Mouse (Mus musculus): ENCODE data around the gene Zfp518b. TPM values are rescaled to one million over a fixed set of nuclear protein-coding genes. Genes with fewer than 3 reads are reported as not detected.

Zfp518b gene
- polyA plus RNA-seq (2012; rRNA removed), result 6.9 and 8.0 TPM in 2 replicates

- DNase-seq (ENCODE audit: extremely low spot score in 1 of 2, low spot score in 1 of 2), result peak; percentile 27 to 79
Observed at GRCm38 (mm10) chr5:38684164-38684911, at the start of gene Zfp518b. Gene Zfp518b, minus strand, starts transcription at chr5:38684826.

- no peak for DNase-seq (ENCODE audit: extremely low spot score in 1 of 2, low spot score in 1 of 2)
Observed at GRCm38 (mm10) chr5:38708940-38709581, 24.4 kb upstream of the Zfp518b start.

GRCm38 (mm10) chr5:38707364-38708075 lies 22.9 kb upstream of the Zfp518b start:
- DNase-seq (ENCODE audit: extremely low spot score in 1 of 2, low spot score in 1 of 2), result no peak

GRCm38 (mm10) chr5:38702941-38703340 lies 18.3 kb upstream of the Zfp518b start:
- no peak for DNase-seq (ENCODE audit: extremely low spot score in 1 of 2, low spot score in 1 of 2)

GRCm38 (mm10) chr5:38702091-38702490 lies 17.5 kb upstream of the Zfp518b start:
- no peak for DNase-seq (ENCODE audit: extremely low spot score in 1 of 2, low spot score in 1 of 2)

- DNase-seq (ENCODE audit: extremely low spot score in 1 of 2, low spot score in 1 of 2), result no peak
Observed at GRCm38 (mm10) chr5:38698466-38698865, 13.8 kb upstream of the Zfp518b start.

- no peak for DNase-seq (ENCODE audit: extremely low spot score in 1 of 2, low spot score in 1 of 2)
Observed at GRCm38 (mm10) chr5:38698046-38698445, 13.4 kb upstream of the Zfp518b start.

- DNase-seq (ENCODE audit: extremely low spot score in 1 of 2, low spot score in 1 of 2), result no peak
Observed at GRCm38 (mm10) chr5:38696616-38697375, 12.2 kb upstream of the Zfp518b start.

- no peak for DNase-seq (ENCODE audit: extremely low spot score in 1 of 2, low spot score in 1 of 2)
Observed at GRCm38 (mm10) chr5:38692859-38693258, 8.2 kb upstream of the Zfp518b start.

- DNase-seq (ENCODE audit: extremely low spot score in 1 of 2, low spot score in 1 of 2), result no peak
Observed at GRCm38 (mm10) chr5:38689186-38689585, 4.6 kb upstream of the Zfp518b start.

- no peak for DNase-seq (ENCODE audit: extremely low spot score in 1 of 2, low spot score in 1 of 2)
Observed at GRCm38 (mm10) chr5:38687694-38688093, 3.1 kb upstream of the Zfp518b start.

- DNase-seq (ENCODE audit: extremely low spot score in 1 of 2, low spot score in 1 of 2), result no peak
Observed at GRCm38 (mm10) chr5:38658836-38659235, 25.8 kb downstream of the Zfp518b start.

GRCm38 (mm10) chr5:38656204-38656603 lies 28.4 kb downstream of the Zfp518b start:
- DNase-seq (ENCODE audit: extremely low spot score in 1 of 2, low spot score in 1 of 2), result no peak

GRCm38 (mm10) chr5:38655421-38655928 lies 29.2 kb downstream of the Zfp518b start:
- DNase-seq (ENCODE audit: extremely low spot score in 1 of 2, low spot score in 1 of 2), result no peak

- DNase-seq (ENCODE audit: extremely low spot score in 1 of 2, low spot score in 1 of 2), result no peak
Observed at GRCm38 (mm10) chr5:38654571-38654970, 30.1 kb downstream of the Zfp518b start.

GRCm38 (mm10) chr5:38653101-38653500 lies 31.5 kb downstream of the Zfp518b start:
- no peak for DNase-seq (ENCODE audit: extremely low spot score in 1 of 2, low spot score in 1 of 2)

- no peak for DNase-seq (ENCODE audit: extremely low spot score in 1 of 2, low spot score in 1 of 2)
Observed at GRCm38 (mm10) chr5:38651455-38651854, 33.2 kb downstream of the Zfp518b start.

- no peak for DNase-seq (ENCODE audit: extremely low spot score in 1 of 2, low spot score in 1 of 2)
Observed at GRCm38 (mm10) chr5:38641526-38641925, 43.1 kb downstream of the Zfp518b start.

GRCm38 (mm10) chr5:38636301-38636749 lies 48.3 kb downstream of the Zfp518b start:
- no peak for DNase-seq (ENCODE audit: extremely low spot score in 1 of 2, low spot score in 1 of 2)

- DNase-seq (ENCODE audit: extremely low spot score in 1 of 2, low spot score in 1 of 2), result no peak
Observed at GRCm38 (mm10) chr5:38635696-38636095, 48.9 kb downstream of the Zfp518b start.

Data from frontal cortex, adult 2 months (tissue).